Mouse (Mus musculus): Measurements from ENCODE around the gene Gm49383.

- TF ChIP-seq POLR2A (IDR thresholded peaks at IDR 0.05; ENCODE audit: borderline replicate concordance, low read depth, low read length) (no peak), CTCF (IDR thresholded peaks at IDR 0.05; ENCODE audit: low read depth, low read length) (no peak)
Observed at GRCm38 (mm10) chr12:69143460-69143859, 53.4 kb downstream of the Gm49383 start.
